Mouse (Mus musculus) liver, postnatal 0 days (tissue): ENCODE data around the gene Adora1. TPM values are rescaled to one million over a fixed set of nuclear protein-coding genes. Genes with fewer than 3 reads are reported as not detected.

Source experiments
- ATAC-seq: fragments of 200-750 bp; cut with Nextera tagmentation; 2 replicates; pipeline ENCODE4 v1.8.0; 2017; ENCODE audit warnings: mild to moderate bottlenecking, moderate library complexity
- DNase-seq: peaks from one replicate; pipeline ENCODE4 v3.0.0-alpha.2; 2016
- H3K27ac ChIP-seq: fragments of 300-500 bp; sonication (generic); 2 replicates; pipeline ENCODE4 v1.5.1; 2014; ENCODE audit warnings: antibody characterized with exemption, moderate library complexity, mild to moderate bottlenecking, low read depth
- H3K27me3 ChIP-seq: fragments of 300-500 bp; sonication (generic); 2 replicates; pipeline ENCODE4 v1.6.1; 2014; ENCODE audit warnings: low read length, control low read depth, mixed read lengths; ENCODE audit not compliant: insufficient read depth
- H3K36me3 ChIP-seq: fragments of 300-500 bp; sonication (generic); replicated peaks from 2 replicates; pipeline ENCODE4 v1.6.1; 2014; ENCODE audit warnings: mild to moderate bottlenecking, control low read depth, low read length, moderate library complexity, mixed read lengths; ENCODE audit not compliant: insufficient read depth
- H3K4me1 ChIP-seq: fragments of 300-500 bp; sonication (generic); 2 replicates; pipeline ENCODE4 v1.6.1; 2014; ENCODE audit warnings: antibody characterized with exemption, mild to moderate bottlenecking, control low read depth; ENCODE audit not compliant: insufficient read depth
- H3K4me2 ChIP-seq: fragments of 300-500 bp; sonication (generic); 2 replicates; pipeline ENCODE4 v1.6.1; 2014; ENCODE audit warnings: low read depth, mild to moderate bottlenecking, low read length, moderate library complexity, mixed read lengths
- H3K4me3 ChIP-seq: fragments of 300-500 bp; sonication (generic); 2 replicates; pipeline ENCODE4 v1.5.1; 2014; ENCODE audit warnings: low read depth, low read length
- H3K9ac ChIP-seq: fragments of 300-500 bp; sonication (generic); replicated peaks from 2 replicates; pipeline ENCODE4 v1.6.1; 2014; ENCODE audit warnings: mild to moderate bottlenecking, moderate library complexity
- H3K9me3 ChIP-seq: fragments of 300-500 bp; sonication (generic); 2 replicates; pipeline ENCODE4 v1.6.1; 2016; ENCODE audit warnings: mild to moderate bottlenecking, control low read depth, low read length, mixed read lengths
- CTCF ChIP-seq: sonication (generic); IDR thresholded peaks from 2 replicates; pipeline ENCODE4 v1.5.1; 2016; ENCODE audit warnings: antibody characterized with exemption, low read depth
- EP300 ChIP-seq: IDR thresholded peaks from 2 replicates; pipeline ENCODE4 v1.6.1; 2016; ENCODE audit warnings: antibody characterized with exemption, low read depth, mild to moderate bottlenecking
- WGBS: fragments of 180-500 bp; shearing (Covaris S2); extraction: QIAGEN DNeasy Blood & Tissue Kit; methylation state at CpG from one replicate; pipeline ENCODE4 v1.1.7; 2014; ENCODE audit not compliant: insufficient replicate concordance; 5-methylcytosine and 5-hydroxymethylcytosine counted together
- polyA plus RNA-seq: library from polyadenylated mRNA; unstranded; fragments of >200 nt; fragmentation: Nextera tagmentation; extraction: Ambion mirVana; gene quantifications from 2 replicates; pipeline ENCODE4 v1.2.1, GENCODE M21; 2015

Gene Adora1
- polyA plus RNA-seq, 1 experiment from 2014 or later, result 8.3 TPM

DNA sequence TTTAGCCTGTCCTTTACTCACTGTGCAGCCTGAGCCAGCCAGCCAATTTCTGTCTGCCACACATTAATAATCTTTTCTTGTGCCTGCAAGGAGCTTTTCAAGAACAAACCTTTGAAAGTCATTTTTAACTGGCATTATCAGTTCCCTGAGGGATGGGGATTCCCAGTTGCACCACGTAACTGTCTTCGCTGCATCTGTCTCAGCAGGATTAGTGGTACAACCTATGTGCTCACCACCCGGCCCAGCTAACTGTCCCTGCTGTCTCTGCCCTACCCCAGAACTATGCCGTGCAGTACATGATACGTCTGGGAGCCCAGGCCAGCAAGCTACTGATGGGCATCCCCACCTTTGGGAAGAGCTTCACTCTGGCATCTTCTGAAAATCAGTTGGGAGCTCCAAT lies 47.0 kb downstream of the Adora1 start:
- Histone ChIP-seq H3K9me3 (no peaks in the 10 kb centered on the region), H3K27ac (no peak overlapping the region), H3K27me3 (no peaks in the 10 kb centered on the region; the same call in 1 of the 2 replicates), H3K9ac (no peak overlapping the region), H3K4me1 (no peaks in the 10 kb centered on the region), H3K4me2 (no peak overlapping the region), H3K4me3 (no peak overlapping the region), H3K36me3 (no peaks in the 10 kb centered on the region)
- ATAC-seq (no peak), DNase-seq (no peak)
- 77% methylated on average over 5 of the region's 5 CpGs for WGBS
- TF ChIP-seq CTCF, result no peak
- no peak for TF ChIP-seq EP300

- H3K4me3 ChIP-seq, result peak overlapping the region; percentile 31
- TF ChIP-seq CTCF (no peak), EP300 (no peak)
- ATAC-seq (no peak), DNase-seq (no peak)
- H3K9ac ChIP-seq, result no peak overlapping the region
- H3K27ac ChIP-seq, result peak overlapping the region; percentile 39; the same call in 1 of the 2 replicates
- peak overlapping the region; percentile 32; the same call in 1 of the 2 replicates for H3K4me2 ChIP-seq
- H3K27me3 ChIP-seq, result no peaks in the 10 kb centered on the region; the same call in 1 of the 2 replicates
- peaks cover 6% of the 10 kb centered on the region; the same call in 1 of the 2 replicates for H3K4me1 ChIP-seq
- no peaks in the 10 kb centered on the region for H3K36me3 ChIP-seq
- no peaks in the 10 kb centered on the region for H3K9me3 ChIP-seq
- WGBS, result 72% methylated on average over 4 of the region's 4 CpGs
Observed at GRCm38 (mm10) chr1:134184089-134184488, 51.1 kb downstream of the Adora1 start.

GRCm38 (mm10) chr1:134182025-134182424 lies 53.2 kb downstream of the Adora1 start, which contains the start of gene Chil1:
Gene Chil1 (plus strand): TSS chr1:134182176.
- no peak for DNase-seq
- H3K4me2 ChIP-seq, result peak within 1 kb of the TSS; percentile 35
- peak within 1 kb of the TSS; percentile 31 for H3K4me3 ChIP-seq
- no peak within 1 kb of the TSS for H3K27ac ChIP-seq
- H3K9me3 ChIP-seq, result no peaks in the 10 kb centered on the region
- H3K27me3 ChIP-seq, result no peaks in the 10 kb centered on the region
- no peak for ATAC-seq
- TF ChIP-seq EP300 (no peak), CTCF (no peak)
- peaks cover 6% of the 10 kb centered on the region; the same call in 1 of the 2 replicates for H3K4me1 ChIP-seq
- no peaks in the 10 kb centered on the region for H3K36me3 ChIP-seq
- 55% methylated on average over 4 of the region's 4 CpGs for WGBS
- H3K9ac ChIP-seq, result no peak within 1 kb of the TSS

DNA sequence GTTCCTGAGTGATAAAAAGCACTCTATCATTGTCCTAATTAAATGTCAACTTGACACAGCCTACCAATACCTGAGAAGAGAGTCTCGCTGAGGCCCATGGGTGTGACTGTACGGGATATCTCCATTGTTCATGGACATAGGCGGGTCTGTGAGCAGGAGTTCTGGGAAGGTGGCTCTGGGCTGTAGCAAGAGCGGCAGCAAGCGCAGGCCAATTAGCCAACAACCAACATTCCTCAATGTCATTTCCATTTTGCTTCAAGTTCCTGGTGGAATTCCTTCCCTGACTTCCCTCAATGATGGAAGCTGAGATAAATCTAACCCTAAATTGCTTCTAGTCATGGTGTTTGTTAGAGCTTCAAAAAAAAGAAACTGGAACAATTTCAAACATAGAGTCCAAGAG lies 57.3 kb downstream of the Adora1 start:
- Histone ChIP-seq H3K4me3 (no peak overlapping the region), H3K4me2 (no peak overlapping the region), H3K9ac (no peak overlapping the region), H3K9me3 (no peaks in the 10 kb centered on the region), H3K4me1 (peaks cover 6% of the 10 kb centered on the region; the same call in 1 of the 2 replicates), H3K27me3 (no peaks in the 10 kb centered on the region), H3K36me3 (no peaks in the 10 kb centered on the region), H3K27ac (no peak overlapping the region)
- DNase-seq (no peak), ATAC-seq (no peak)
- TF ChIP-seq CTCF (no peak), EP300 (no peak)
- WGBS, result 77% methylated on average over 5 of the region's 5 CpGs

DNA sequence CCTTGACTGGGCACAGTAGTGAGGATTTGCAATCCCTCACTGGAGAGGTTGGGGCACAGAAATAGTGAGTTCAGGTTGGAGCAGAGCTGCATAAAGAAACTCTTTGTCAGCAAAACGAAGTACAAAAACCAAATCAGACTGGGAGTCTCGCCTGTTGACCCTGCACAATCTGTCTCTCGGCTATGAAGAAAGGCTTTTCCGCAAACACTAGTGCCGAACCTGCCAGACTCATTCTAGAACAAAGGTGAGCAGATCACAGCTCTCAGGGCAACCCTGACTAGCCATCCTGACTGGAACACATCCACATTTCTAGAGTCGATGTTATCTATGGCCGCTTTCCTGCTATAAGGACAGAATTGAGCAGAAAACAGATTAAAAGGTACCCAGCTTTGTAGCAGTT lies 62.1 kb downstream of the Adora1 start:
- no peaks in the 10 kb centered on the region for H3K9me3 ChIP-seq
- peak; percentile 84 for ATAC-seq

GRCm38 (mm10) chr1:134168985-134169697 lies 66.1 kb downstream of the Adora1 start:
- TF ChIP-seq CTCF, result no peak
- no peak for TF ChIP-seq EP300
- DNase-seq, result no peak
- Histone ChIP-seq H3K36me3 (no peaks in the 10 kb centered on the region), H3K27ac (no peak overlapping the region), H3K4me1 (peaks cover 5% of the 10 kb centered on the region), H3K4me2 (no peak overlapping the region), H3K9me3 (no peaks in the 10 kb centered on the region), H3K9ac (no peak overlapping the region), H3K27me3 (no peaks in the 10 kb centered on the region), H3K4me3 (no peak overlapping the region)
- 79% methylated on average over 8 of the region's 8 CpGs for WGBS
- no peak for ATAC-seq

More for the DNA sequence above, 62.1 kb downstream of the Adora1 start:
- TF ChIP-seq CTCF, result no peak
- TF ChIP-seq EP300, result no peak
- no peak overlapping the region for H3K4me3 ChIP-seq
- no peaks in the 10 kb centered on the region for H3K27me3 ChIP-seq
- 54% methylated on average over 7 of the region's 7 CpGs for WGBS
- no peaks in the 10 kb centered on the region for H3K36me3 ChIP-seq
- H3K27ac ChIP-seq, result peak overlapping the region; percentile 48; the same call in 1 of the 2 replicates
- no peak for DNase-seq
- H3K4me2 ChIP-seq, result no peak overlapping the region
- H3K9ac ChIP-seq, result no peak overlapping the region
- H3K4me1 ChIP-seq, result no peaks in the 10 kb centered on the region
